Mouse (Mus musculus): Measurements from ENCODE around the gene Polr2m.

- TF ChIP-seq CTCF (IDR thresholded peaks at IDR 0.05; ENCODE audit: insufficient read depth, low read depth, low read length) (no peak), POLR2A (IDR thresholded peaks at IDR 0.05; ENCODE audit: insufficient read depth, low read depth, low read length) (no peak)
Measured at GRCm38 (mm10) chr9:71453917-71454316, 31.8 kb downstream of the Polr2m start.

Measured in olfactory bulb, adult 2 months (tissue).